Mouse (Mus musculus) C2C12 (cell line): Measurements from ENCODE around the gene Mrpl21.

ENCODE experiments used
- CTCF ChIP-seq: IDR thresholded peaks from one replicate; pipeline ENCODE4 v1.5.1; 2011; ENCODE audit not compliant: control insufficient read depth, insufficient read depth, insufficient read length
- MYOD1 ChIP-seq: IDR thresholded peaks from one replicate; pipeline ENCODE4 v1.6.1; 2011; ENCODE audit warnings: low read depth; ENCODE audit not compliant: control insufficient read depth, insufficient read length
- USF1 ChIP-seq: IDR thresholded peaks from one replicate; pipeline ENCODE4 v1.6.1; 2011; ENCODE audit warnings: low read depth, mild to moderate bottlenecking, control low read depth, moderate library complexity

DNA sequence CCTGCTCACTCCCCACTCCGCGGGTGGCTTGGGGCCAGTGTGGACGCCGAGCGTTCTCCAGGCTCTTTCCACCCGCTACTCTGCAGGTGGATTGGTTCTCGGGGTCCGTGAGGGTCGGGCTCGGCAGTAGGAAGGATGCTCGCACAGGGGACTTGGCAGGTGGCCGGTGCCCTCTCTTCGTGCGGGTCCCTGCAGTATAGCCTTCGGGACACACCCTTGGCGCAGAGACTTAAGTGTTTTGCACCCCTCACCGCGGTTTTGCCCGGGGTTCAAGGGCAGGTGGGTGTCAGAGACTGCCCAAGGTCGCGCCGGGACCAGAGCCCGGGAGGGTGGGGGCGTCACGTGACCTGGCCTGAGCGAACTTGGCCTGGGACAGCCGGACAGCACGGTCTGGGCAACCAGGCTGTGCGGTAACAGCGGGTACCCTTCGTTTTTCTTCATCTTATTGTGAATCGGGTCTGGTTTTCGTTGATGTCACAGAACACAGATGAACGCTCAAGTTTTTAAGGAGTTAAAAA lies 41.1 kb downstream of the Mrpl21 start:
- TF ChIP-seq CTCF (no peak), MYOD1 (no peak), USF1 (peak; percentile 97)
